In the genomic region with DNA sequence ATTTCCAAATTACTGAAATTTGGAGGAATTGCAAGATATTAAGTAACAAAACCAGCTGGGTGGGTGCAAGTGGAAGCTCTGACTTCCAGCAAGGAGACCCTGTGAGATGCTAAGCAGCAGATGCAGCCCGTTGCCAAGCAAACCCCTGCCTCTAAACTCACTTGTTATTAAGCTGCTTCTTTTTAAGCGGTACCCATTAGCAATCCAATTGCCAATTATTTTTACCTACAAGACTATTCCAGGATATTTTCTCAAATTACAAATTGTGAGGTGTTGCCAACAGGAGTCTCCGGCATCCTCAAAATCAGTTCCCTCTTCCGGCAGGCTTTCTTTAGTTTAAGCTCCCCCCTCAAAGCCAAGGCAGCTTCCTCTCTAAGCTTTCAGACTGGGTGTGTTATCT, we compare ENCODE assay signal across 21 mouse cellular contexts. TPM values are rescaled to one million over a fixed set of nuclear protein-coding genes. Genes with fewer than 3 reads are reported as not detected.
"Had no signal": no experiment of that assay in that cellular context is flagged by ENCODE, and none has a peak within 500 bp of the region (broad histone marks: within the 10 kb centered on the region; RNA-seq: fewer than 3 reads in every experiment).

No protein-coding gene starts in this region.

- H3K27ac ChIP-seq: limb, embryonic 12.5 days; limb, embryonic 15.5 days; liver, embryonic 14.5 days; macrophage had no signal

- H3K4me1 ChIP-seq: megakaryocyte, embryonic 14.5 days had no signal

- H3K4me3 ChIP-seq: limb, embryonic 12.5 days; limb, embryonic 15.5 days; megakaryocyte, embryonic 14.5 days; midbrain, embryonic 10.5 days; midbrain, embryonic 13.5 days; myocyte; neural tube, embryonic 13.5 days had no signal

- H3K36me3 ChIP-seq: limb, embryonic 12.5 days; limb, embryonic 15.5 days; midbrain, embryonic 10.5 days; midbrain, embryonic 13.5 days; neural tube, embryonic 13.5 days had no signal

- H3K4me2 ChIP-seq: limb, embryonic 12.5 days; limb, embryonic 15.5 days; liver, embryonic 11.5 days; lung, embryonic 14.5 days; midbrain, embryonic 13.5 days; neural tube, embryonic 13.5 days had no signal

- DNase-seq: kidney, postnatal 14 days; kidney, postnatal 4 days; left cerebral cortex, postnatal 4 days; liver, postnatal 0 days; lung, embryonic 14.5 days; retina, postnatal 1 day; thymus, adult 18-20 months; thymus, postnatal 36 days had no signal

- H3K27me3 ChIP-seq: limb, embryonic 12.5 days; limb, embryonic 15.5 days; neural tube, embryonic 13.5 days had no signal

- ATAC-seq: liver, postnatal 0 days; lung, postnatal 0 days had no signal

- H3K9ac ChIP-seq: limb, embryonic 12.5 days; limb, embryonic 15.5 days; liver, embryonic 14.5 days; liver, postnatal 0 days; lung, embryonic 14.5 days; midbrain, embryonic 13.5 days; neural tube, embryonic 13.5 days had no signal

- H3K9me3 ChIP-seq: limb, embryonic 12.5 days; limb, embryonic 15.5 days; megakaryocyte, embryonic 14.5 days; midbrain, embryonic 10.5 days; midbrain, embryonic 13.5 days; neural tube, embryonic 13.5 days had no signal

RNA-seq across cellular contexts. Expression of a gene that starts 26.5 kb away (rescaled TPM):
- total RNA-seq: monocyte, adult 5-6 weeks; neutrophil, adult 5-6 weeks had no signal
